Mouse (Mus musculus) testis, postnatal 10 days (tissue): Measurements from ENCODE around the gene Klhl18.

ENCODE experiments used
- DNase-seq: peaks from one replicate; pipeline ENCODE4 v3.0.0; 2021; ENCODE audit warnings: low spot score

Klhl18 gene

GRCm38 (mm10) chr9:110476124-110477091 is at the start of gene Klhl18, which contains the start of gene Kif9:
TSS of gene Klhl18 (minus strand) at chr9:110476694.
TSS of gene Kif9 (plus strand) at chr9:110476958.
- DNase-seq = peak; percentile 97

GRCm38 (mm10) chr9:110525737-110526136 is 49.2 kb upstream of the Klhl18 start:
- no peak for DNase-seq

GRCm38 (mm10) chr9:110490913-110491312 is 14.4 kb upstream of the Klhl18 start:
- peak; percentile 69 for DNase-seq

GRCm38 (mm10) chr9:110488841-110489240 is 12.3 kb upstream of the Klhl18 start:
- no peak for DNase-seq

DNA sequence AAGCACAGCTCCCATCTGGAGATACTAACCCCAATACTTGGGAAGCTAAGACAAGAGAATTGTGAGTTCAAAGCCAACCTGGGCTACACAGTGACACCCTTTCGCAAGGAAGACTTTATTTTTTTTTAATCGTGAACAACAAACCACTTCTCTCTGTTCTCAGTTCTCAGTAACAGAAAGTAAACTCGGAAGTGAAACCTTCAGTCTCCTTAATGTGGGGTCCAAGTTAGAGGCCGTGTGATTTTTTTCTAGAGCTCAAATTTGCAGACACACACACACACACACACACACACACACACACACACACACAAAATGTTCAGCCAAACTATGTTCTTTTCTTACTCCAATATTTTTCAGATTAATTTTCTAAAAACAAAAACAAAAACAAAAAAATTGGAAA is 2.1 kb upstream of the Klhl18 start:
- no peak for DNase-seq

DNA sequence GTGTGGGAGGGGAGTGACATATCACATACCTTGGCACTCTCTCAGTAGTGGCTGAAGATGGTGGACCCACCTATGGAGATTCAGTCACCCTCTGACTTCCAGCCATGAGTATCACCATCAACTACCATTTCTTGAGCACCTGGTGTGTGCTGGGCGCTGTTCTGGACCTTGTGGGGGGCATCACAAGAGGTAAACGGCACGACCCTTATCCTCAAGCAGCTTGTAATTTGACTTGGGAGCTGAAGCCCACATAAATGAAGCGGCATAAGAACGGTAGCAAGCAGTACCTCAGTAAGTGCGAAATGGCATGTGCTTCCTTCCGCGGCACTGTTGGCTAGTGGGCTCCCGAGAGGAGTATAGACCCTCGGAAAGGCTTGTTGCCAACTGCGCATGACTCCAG is 1.5 kb upstream of the Klhl18 start:
- DNase-seq = no peak

DNA sequence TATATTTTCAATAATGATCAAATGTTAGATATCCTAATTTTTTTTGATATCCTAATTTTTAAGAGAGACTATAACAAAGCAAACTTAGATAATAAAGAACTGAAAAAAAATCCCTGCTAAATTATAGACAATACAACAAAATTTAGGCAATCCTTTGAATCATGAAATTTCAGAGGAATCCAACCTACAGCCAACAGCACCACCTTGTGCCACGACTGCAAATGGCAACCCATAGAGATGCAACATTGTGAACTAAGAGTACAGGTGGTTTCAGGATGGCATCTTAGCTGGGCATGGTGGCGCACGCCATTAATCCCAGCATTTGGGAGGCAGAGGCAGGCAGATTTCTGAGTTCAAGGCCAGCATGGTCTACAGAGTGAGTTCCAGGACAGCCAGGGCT is 10.3 kb downstream of the Klhl18 start:
- no peak for DNase-seq

DNA sequence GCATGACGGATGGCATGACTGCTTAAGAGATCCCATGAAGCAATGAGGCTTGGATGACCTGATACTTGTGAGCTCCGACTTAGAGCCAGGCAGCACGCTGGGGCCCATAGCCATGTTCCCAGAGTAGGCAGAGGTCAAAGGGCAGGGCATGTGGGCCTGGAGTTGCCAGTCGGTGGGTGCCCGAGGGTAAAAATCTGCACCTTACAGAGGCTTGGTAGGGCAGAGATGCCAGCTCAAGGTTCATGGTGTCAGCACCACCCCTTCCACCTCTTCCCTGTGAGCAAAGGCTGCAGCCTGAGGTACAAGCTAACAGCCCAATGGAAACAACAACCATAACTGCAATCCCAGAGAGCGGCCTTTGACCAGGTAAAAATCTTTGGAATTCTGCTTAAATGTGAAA is 11.2 kb downstream of the Klhl18 start:
- no peak for DNase-seq

GRCm38 (mm10) chr9:110463983-110464591 is 12.4 kb downstream of the Klhl18 start:
- DNase-seq = no peak

- DNase-seq = no peak
Measured at GRCm38 (mm10) chr9:110462321-110462720, 14.2 kb downstream of the Klhl18 start.

DNA sequence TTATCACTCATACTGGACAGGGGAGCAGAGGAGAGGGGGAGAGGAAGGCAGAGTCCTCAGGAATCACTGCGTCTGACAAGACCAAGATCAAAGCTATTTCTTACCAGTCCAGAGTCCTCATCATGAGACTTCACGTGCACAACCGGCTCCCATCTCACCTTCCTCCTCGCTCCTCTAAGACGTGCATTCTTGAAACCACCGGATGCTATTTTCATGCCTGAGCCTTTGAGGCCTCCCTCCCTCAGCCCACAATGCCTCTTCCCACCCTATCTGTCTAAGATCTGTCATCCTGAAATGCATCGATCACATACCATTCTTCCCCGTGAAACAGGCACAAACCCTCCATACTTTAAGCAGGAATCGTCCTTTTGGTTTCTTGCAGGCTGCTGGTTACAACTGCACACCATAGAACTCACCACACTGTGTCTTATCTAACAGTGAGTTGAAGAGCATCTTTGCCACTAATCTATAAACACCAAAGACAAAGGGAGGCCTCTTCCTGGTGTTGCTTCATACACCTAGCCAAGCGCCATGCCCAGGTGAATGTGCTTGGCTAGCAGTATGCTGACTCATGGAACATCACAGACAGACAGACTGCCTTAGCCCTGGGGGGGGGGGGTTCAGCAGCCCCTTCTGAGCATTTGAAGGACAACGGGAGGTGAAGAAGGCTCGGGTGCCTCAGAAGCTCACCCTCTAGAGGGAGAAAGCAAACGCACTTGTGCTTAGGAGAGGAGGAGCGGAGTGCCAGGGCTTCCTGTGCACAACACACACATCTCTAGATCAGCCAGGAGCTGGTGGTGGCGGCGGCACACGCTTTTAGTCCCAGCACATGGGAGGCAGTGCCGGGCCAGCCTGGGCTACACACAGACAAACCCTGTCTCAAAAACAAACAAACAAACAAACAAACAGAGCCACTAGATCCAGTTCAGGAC is 15.3 kb downstream of the Klhl18 start:
- no peak for DNase-seq

DNA sequence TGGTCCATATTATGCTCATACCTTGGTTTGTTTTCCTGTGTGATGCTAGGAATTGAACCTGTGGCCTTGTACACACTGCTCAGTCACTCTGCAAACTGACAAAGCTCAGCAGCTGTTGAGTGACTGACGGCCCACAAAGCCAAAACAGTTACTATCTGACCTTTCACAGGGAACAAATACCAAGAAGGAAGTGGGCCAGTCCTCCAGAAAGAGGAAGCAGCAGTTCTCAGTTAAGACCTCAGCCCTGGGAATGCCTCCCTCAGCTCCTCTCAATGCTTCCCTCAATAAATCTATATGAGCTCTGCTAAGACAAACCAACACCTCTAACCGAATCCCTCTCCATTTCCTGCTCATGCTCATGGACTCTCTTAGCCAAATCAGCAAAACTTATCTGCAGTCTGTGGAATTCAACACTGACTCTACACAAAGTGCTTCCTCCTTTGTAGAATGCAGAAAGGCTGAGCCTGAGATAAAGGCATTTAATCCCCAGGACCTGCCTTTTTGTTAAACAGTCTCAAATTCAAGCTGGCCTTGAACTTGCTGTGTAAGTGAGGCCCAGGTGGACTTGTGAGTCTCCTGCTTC is 17.3 kb downstream of the Klhl18 start:
- DNase-seq = no peak

DNA sequence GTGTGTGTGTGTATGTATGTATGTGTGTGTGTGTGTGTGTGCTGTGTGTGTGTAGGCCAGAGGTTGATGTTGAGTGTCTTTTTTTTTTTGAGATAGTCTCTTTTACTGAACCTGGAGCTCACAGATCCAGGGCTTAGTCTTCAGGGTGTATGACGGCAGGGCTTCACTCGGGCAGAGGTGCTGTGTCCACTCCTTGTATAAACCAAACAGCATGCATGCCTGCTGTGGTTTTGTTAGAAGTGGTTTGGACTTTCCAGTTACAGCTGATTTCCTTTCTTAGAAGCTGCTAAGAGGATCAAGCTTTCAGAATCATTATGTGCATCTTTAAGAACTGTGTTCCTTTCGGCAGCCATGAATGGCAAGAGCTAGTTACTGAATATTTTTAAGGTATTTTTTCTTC is 18.6 kb downstream of the Klhl18 start:
- DNase-seq = no peak

DNA sequence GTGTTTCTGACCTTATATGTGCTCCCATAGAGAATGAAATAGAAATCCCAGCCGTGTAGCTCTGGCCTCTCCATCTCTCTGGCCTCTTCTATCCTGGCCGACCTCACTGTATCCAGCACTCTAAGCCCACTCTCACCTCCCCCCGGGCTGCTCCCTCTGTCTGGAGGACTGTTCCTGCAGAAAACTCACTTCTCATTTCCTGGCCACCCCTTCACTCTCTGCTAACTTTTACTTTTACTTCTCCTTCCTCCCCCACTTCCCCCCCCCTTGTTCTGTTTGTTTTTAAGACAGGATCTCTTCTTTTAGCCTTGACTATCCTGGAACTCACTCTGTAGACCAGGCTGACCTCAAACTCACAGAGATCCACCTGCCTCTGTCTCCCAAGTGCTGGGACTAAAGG is 24.0 kb downstream of the Klhl18 start:
- DNase-seq = no peak

GRCm38 (mm10) chr9:110448857-110449617 is 27.5 kb downstream of the Klhl18 start:
- peak; percentile 80 for DNase-seq

DNA sequence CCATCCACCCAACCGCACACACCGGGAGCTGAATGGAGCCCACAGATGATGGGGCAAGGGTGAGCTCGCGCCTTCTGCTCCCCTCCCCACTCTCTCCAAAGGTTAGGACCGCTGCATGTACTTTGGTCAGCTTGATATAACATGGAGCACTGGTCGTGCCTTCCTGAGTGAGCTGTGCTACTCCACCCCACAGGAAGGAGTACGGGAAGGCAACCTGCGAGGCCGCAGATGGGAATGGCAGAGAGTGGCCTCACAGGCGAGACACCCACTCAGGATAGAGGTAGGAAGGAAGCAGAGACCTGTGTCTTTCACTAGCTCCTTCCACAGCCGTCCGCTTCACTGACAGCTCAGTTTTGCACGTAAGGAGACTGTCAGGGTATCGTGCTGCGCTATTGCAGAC is 28.1 kb downstream of the Klhl18 start:
- DNase-seq = no peak

DNA sequence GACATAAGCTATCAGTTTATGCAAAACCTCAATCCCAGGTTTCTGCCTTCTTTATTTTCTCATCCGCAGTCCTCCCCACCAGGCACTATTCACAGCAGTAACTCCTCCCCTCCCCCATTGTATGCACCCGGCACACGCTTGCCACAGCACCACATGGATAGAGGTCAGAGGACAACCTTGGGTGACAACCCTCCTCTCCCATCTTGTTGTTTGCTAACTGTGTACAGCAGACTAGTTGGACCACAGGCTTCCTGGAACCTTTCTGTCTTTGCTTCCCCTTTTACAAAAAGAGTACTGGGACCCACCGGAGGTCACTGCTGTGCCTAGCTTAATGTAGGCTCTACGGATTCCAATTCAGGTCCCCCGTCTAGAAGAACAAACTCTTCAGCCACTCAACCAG is 35.9 kb downstream of the Klhl18 start:
- no peak for DNase-seq

DNA sequence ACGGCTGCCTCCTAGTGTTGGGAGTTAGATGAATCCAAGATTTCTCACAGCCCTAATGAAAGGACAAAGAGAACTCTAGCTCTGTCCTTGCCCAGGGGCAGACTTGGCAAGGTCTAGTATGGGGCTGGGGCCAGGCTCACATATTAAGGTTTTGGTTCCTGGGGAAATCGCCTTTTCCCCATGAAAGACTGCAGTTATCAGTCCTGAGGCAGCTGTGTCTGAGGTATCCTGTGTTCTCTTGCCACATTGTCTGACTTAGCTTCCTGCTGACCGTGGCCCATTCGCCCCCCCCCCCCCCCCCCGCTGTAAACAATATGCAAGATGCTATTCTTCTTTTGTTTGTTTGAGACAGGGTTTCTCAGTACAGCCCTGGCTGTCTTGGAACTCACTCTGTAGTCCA is 36.4 kb downstream of the Klhl18 start:
- DNase-seq = no peak

DNA sequence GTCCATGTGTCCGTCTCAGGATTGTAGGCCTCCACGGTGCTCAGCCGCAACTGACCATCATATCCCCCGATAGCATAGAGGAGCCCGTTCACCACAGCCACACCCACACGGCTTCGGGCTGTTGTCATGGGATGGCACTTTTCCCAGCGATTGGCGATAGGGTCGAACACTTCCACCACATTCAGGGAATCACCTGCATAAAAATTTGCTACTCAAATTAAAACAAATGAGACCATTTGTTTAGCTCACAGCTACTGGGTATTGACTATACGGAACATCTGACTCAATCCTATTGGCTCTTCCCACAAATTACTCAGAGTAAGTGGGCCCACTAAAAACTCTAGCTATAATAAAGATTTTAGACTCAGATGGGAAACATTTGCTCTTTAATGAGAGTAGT is 40.5 kb downstream of the Klhl18 start:
- no peak for DNase-seq

DNA sequence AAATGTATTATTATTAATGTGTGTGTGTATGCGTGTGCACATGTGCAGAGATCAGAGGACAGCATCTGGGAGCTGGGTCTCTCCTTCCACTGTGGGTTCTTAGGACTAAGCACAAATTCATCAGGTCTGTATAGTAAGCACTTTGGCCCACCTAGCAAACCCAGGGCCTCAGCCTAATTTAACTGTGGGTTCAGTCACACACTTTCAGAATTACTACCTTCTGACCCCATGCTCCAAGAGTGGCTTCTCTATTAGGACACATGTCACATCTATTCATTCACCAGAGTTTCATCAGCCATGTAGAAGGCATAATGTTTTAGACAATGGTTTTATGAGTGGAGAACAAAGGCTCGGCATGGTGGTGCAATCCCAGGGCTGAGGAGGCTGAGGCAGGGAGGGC is 43.4 kb downstream of the Klhl18 start:
- no peak for DNase-seq

- DNase-seq = no peak
Measured at GRCm38 (mm10) chr9:110431241-110431640, 45.3 kb downstream of the Klhl18 start.
